Mouse (Mus musculus) lung, embryonic 16.5 days (tissue): ENCODE measurements at regions not wholly inside any gene's neighbourhood (a gene's known extent, or its start where the extent isn't known, plus 50 kb on each side); places are given as distances from the start of the nearest gene placed in this dataset.

Experiments used
- ATAC-seq: fragments of 200-750 bp; cut with Nextera tagmentation; 2 replicates; pipeline ENCODE4 v1.8.0; 2017; ENCODE audit warnings: low read depth, mild to moderate bottlenecking, moderate library complexity
- H3K27ac ChIP-seq: fragments of 300-500 bp; sonication (generic); 2 replicates; pipeline ENCODE4 v1.5.1; 2014; ENCODE audit warnings: mild to moderate bottlenecking, control low read depth, low read length
- H3K27me3 ChIP-seq: fragments of 300-500 bp; sonication (generic); 2 replicates; pipeline ENCODE4 v1.6.1; 2014; ENCODE audit warnings: low read depth, low read length, mixed read lengths; ENCODE audit not compliant: control insufficient read depth, insufficient read depth
- H3K36me3 ChIP-seq: fragments of 300-500 bp; sonication (generic); 2 replicates; pipeline ENCODE4 v1.6.1; 2014; ENCODE audit warnings: low read length; ENCODE audit not compliant: control insufficient read depth, insufficient read depth
- H3K4me1 ChIP-seq: fragments of 300-500 bp; sonication (generic); replicated peaks from 2 replicates; pipeline ENCODE4 v1.6.1; 2014; ENCODE audit warnings: low read length, mixed read lengths; ENCODE audit not compliant: control insufficient read depth, insufficient read depth
- H3K4me2 ChIP-seq: fragments of 300-500 bp; sonication (generic); 2 replicates; pipeline ENCODE4 v1.6.1; 2014; ENCODE audit warnings: low read depth, low read length, control low read depth
- H3K4me3 ChIP-seq: fragments of 300-500 bp; sonication (generic); 2 replicates; pipeline ENCODE4 v1.5.1; 2014; ENCODE audit warnings: mild to moderate bottlenecking, low read length, control low read depth
- H3K9ac ChIP-seq: fragments of 300-500 bp; sonication (generic); 2 replicates; pipeline ENCODE4 v1.6.1; 2014; ENCODE audit warnings: low read length, control low read depth
- H3K9me3 ChIP-seq: fragments of 300-500 bp; sonication (generic); 2 replicates; pipeline ENCODE4 v1.6.1; 2016; ENCODE audit warnings: low read length; ENCODE audit not compliant: control insufficient read depth
- WGBS: fragments of 180-500 bp; shearing (Covaris S2); extraction: QIAGEN DNeasy Blood & Tissue Kit; methylation state at CpG from one replicate; pipeline ENCODE4 v1.1.7; 2014; 5-methylcytosine and 5-hydroxymethylcytosine counted together

- ATAC-seq = no peak
- no peak overlapping the region for H3K27ac ChIP-seq
- WGBS = 85% methylated on average over 6 of the region's 6 CpGs
- H3K9ac ChIP-seq = no peak overlapping the region
- no peaks in the 10 kb centered on the region for H3K27me3 ChIP-seq
- no peaks in the 10 kb centered on the region for H3K9me3 ChIP-seq
- H3K4me2 ChIP-seq = no peak overlapping the region
- no peaks in the 10 kb centered on the region for H3K36me3 ChIP-seq
- peaks cover 3% of the 10 kb centered on the region for H3K4me1 ChIP-seq
- no peak overlapping the region for H3K4me3 ChIP-seq
Observed at GRCm38 (mm10) chr17:64202248-64202647, 129.5 kb downstream of the Pja2 start.

- H3K4me3 ChIP-seq = no peak overlapping the region
- no peaks in the 10 kb centered on the region for H3K9me3 ChIP-seq
- no peak overlapping the region for H3K9ac ChIP-seq
- no peak overlapping the region for H3K4me2 ChIP-seq
- H3K4me1 ChIP-seq = peaks cover 3% of the 10 kb centered on the region
- 92% methylated on average over 5 of the region's 5 CpGs for WGBS
- ATAC-seq = no peak
- H3K27me3 ChIP-seq = no peaks in the 10 kb centered on the region
- no peak overlapping the region for H3K27ac ChIP-seq
- no peaks in the 10 kb centered on the region for H3K36me3 ChIP-seq
Observed at GRCm38 (mm10) chr17:64201609-64202008, 130.1 kb downstream of the Pja2 start.

GRCm38 (mm10) chr17:64200092-64200877 is 131.4 kb downstream of the Pja2 start:
- WGBS = 36% methylated on average over 14 of the region's 14 CpGs
- no peak overlapping the region for H3K4me3 ChIP-seq
- H3K27ac ChIP-seq = no peak overlapping the region
- no peak for ATAC-seq
- H3K4me1 ChIP-seq = peaks cover 3% of the 10 kb centered on the region
- no peaks in the 10 kb centered on the region for H3K9me3 ChIP-seq
- no peaks in the 10 kb centered on the region for H3K27me3 ChIP-seq
- no peak overlapping the region for H3K9ac ChIP-seq
- no peak overlapping the region for H3K4me2 ChIP-seq
- H3K36me3 ChIP-seq = no peaks in the 10 kb centered on the region

GRCm38 (mm10) chr17:64199241-64199933 is 132.3 kb downstream of the Pja2 start:
- peaks cover 3% of the 10 kb centered on the region for H3K4me1 ChIP-seq
- 76% methylated on average over 10 of the region's 10 CpGs for WGBS

GRCm38 (mm10) chr17:64196437-64196836 is 135.3 kb downstream of the Pja2 start:
- Histone ChIP-seq H3K4me3 (no peak overlapping the region), H3K4me1 (no peaks in the 10 kb centered on the region), H3K27me3 (no peaks in the 10 kb centered on the region), H3K4me2 (no peak overlapping the region), H3K9ac (no peak overlapping the region), H3K9me3 (no peaks in the 10 kb centered on the region), H3K27ac (no peak overlapping the region), H3K36me3 (no peaks in the 10 kb centered on the region)
- 81% methylated on average over 10 of the region's 10 CpGs for WGBS
- ATAC-seq = no peak

More at GRCm38 (mm10) chr17:64199241-64199933, 132.3 kb downstream of the Pja2 start:
- Histone ChIP-seq H3K9me3 (no peaks in the 10 kb centered on the region), H3K27me3 (no peaks in the 10 kb centered on the region), H3K4me2 (no peak overlapping the region), H3K36me3 (no peaks in the 10 kb centered on the region), H3K27ac (no peak overlapping the region), H3K9ac (no peak overlapping the region), H3K4me3 (no peak overlapping the region)
- ATAC-seq = no peak

- Histone ChIP-seq H3K4me2 (no peak overlapping the region), H3K4me3 (no peak overlapping the region), H3K9ac (no peak overlapping the region), H3K27me3 (no peaks in the 10 kb centered on the region), H3K4me1 (no peaks in the 10 kb centered on the region), H3K9me3 (no peaks in the 10 kb centered on the region), H3K27ac (no peak overlapping the region), H3K36me3 (no peaks in the 10 kb centered on the region)
- WGBS = 85% methylated on average over 6 of the region's 6 CpGs
- ATAC-seq = no peak
Observed at GRCm38 (mm10) chr17:64193055-64193454, 138.7 kb downstream of the Pja2 start.
